Mouse (Mus musculus) gastrocnemius, adult 18-20 months (tissue): ENCODE results near the gene Gm47791. TPM values are rescaled to one million over a fixed set of nuclear protein-coding genes. Genes with fewer than 3 reads are reported as not detected.
A peak's percentile ranks its signal among the peaks of the same experiment; 100 is the strongest.

Experiments
- DNase-seq: peaks from one replicate; pipeline ENCODE4 v3.0.0; 2021; ENCODE audit warnings: low spot score
- total RNA-seq, 2 experiments: library from RNA; stranded (reverse); gene quantifications; 2 replicates each; pipeline ENCODE4 v1.2.3; 2021

The Gm47791 gene
- total RNA-seq, 2 experiments from 2014 or later: not detected

DNA sequence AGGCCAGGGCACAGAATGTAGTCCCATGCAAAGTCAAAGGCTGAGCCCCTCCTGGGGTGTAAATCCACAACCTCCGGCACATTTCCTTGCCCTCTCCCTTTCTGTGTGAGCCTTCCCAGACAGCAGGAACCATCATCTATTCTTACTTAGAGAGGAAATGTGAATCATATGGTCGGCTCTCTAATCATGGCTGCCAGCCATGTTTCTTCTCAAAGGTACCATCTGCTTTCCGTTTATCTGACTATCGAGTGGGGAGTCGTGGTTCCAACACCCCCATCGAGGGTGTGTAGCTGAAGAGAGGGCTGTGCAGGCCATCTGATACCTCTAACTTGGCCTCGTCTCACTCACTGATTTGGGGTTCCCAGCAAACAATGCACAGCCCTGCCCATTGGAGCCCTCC, 17.0 kb upstream of the Gm47791 start:
- no peak for DNase-seq

DNA sequence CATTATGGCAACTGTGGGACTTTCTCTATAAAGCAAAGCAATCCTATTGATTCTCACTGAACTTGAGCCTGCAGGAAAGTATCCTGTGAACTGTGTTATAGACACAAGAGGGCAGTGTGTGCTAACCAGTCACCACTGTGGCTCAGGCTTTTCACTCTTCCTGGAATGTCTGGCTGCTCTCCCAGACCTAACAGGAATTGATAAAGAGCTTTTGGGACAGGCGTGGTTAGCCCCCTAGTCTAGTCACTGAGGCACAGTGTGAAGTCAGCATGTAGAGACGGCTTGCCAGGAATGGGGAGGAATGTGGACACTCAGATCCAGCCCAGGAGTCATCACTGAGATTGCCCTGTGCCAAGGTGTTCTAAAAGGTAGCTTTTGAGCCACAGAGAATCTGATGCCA, 16.4 kb upstream of the Gm47791 start:
- peak; percentile 67 for DNase-seq

DNA sequence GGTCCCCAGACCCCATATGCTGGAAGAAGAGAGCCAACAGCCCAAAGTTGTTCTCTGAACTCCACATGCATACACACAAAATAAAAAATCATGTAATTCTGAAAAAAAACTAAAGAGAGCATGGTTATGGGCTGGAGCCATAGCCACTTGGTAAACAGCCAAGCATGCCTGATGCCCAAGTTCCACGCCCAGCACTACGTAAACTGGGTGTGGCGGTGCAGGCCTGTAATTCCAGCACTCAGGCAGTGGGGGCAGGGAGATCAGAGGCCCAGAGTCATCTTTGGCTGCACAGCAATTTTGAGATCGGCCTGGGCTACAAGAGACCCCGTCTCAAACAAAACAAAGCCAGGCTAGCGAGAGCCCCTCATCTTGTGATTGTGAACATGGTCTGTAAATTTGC, 14.5 kb upstream of the Gm47791 start:
- peak; percentile 26 for DNase-seq

DNA sequence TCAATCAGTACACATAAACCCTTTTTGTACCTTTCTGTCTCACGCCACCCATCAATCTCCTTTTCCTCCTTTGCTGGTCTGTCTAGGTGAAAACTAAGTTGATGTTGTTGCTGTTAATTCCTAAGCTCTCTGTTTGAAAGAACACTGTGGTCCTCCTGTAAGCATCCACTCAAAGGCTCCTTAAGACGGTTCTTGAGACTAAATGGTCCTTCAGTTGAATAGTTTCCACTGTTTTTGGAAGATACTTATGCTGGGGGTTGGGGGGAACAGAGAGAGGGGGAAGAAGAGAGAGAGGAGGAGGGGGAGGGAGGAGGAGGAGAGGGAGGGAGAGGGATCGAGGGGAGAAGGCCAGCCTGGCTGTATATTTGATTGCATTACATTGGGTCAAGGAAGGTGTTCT, 12.5 kb upstream of the Gm47791 start:
- DNase-seq: no peak

DNA sequence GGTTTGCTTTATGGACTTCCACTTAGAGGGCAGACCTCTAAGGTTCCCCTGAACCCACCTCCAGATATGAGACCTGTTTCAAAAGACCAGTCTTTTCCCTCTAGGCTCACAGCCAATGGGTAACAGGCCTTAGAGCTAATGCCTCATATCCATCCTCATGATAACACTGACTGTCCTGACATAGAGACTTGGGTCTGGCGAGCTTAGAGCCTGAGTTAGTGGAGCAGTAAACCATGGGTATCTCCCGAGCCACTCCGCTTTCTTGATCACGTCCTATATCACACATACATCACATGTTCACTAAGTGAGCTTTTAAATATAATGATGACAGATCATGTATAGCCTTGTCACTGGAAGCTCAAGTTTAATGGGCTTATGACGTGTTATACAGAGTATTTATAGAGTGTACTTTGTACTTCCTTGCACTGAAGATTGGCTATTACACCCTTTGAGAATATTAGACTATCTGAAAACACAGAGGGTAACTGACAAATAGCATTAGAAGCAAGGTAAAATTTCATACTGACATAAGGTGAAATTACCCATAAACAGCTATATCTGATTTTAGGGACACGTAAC, 8.4 kb upstream of the Gm47791 start:
- DNase-seq: no peak

DNA sequence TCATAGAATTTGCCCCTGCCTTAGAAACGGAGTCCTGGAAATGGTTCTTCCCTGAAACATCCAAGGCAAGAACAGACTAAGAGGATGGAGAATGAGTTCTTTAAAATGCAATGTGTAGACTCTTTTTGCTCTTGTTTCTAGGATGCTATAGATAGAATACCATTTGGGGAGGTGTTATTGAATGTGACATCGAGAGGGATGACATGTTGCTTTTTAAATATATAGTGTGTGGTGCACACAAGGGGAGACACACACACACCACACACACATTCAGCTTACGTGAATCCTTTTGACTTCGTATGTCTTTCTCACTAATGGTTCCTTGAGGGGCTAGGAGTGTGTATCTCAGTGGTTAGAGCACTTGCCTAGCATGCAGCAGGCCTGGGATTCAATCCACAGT, 4.2 kb upstream of the Gm47791 start:
- no peak for DNase-seq

DNA sequence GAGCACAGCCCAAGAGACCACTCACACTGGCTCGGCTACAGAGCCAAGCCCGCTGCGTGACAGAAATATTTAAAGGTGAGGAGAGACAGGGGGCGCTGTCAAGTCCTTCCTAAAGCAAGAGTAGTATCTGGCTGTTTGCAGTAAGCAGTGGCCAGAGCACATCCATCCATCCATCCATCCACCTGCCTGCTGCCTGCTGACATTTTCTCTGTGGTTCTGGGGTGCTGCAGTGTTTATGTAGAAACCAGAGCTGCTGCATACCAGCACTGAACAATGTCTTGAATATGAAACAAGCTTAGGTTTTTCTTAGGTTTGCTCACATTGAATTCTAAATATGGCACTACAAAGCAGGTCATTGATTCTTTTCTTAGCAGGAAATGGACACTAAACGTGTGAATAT, 2.2 kb upstream of the Gm47791 start:
- no peak for DNase-seq

DNA sequence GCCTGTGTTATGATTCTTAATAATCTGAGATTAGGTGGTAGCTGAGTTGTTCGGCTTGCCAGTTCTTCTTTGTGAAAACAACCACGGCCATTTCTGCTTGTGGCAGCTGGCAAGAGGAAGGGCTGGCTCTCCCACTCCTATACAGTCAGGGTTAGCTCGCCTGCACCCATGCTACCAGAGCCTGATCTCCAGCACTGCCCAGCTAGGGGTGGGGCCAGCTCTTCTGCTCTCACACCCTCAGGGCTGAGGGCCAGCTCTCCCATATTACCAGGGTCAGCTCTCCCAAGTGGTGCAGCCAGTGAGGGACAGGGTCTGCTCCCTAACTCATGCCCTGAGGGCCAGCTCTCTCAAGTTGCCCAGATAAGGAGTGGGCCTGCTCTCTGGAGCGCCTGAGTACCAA, 1.4 kb upstream of the Gm47791 start:
- DNase-seq: no peak

DNA sequence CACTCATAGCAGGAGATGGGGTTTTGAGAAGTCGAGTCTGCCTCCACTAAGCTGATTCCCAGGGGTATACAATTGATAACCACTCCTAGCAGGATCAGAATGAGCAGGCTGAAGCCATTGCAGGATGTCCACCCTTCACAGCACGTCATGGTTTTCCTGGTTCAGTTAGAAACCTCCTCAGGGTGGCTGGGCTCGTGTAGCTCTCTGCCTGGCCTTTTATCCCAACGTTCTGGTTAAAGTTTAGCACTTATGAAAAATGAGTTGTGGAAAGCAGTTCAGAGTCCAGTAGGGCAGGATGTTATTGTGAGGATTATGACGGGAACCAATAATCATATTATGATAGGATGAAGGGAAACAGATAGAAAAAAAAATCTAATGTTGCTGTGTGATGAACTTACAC, 2.8 kb downstream of the Gm47791 start, which contains the start of gene Tm4sf20:
Gene Tm4sf20 (minus strand): TSS at position 193 of the 400 bp plus-strand sequence.
- DNase-seq: no peak

DNA sequence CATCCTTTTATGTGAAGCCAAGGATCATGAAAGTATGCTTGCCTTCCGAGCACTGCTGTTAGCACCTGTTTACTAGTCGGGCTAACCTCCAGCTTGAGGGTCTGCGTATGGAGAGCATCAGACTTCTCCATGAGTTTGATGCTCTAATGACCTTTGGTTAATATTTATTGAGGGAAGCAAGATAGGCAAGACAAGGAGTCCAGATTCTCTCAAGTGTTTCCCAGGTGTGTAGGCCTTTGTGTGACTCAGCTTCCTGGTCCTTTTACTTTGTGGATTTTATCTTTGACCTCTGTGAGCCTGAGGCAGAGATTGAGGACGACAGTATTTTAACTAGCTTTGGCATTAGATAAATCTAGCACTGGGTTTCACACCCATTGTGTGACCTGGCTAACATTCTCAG, 4.4 kb downstream of the Gm47791 start:
- no peak for DNase-seq

DNA sequence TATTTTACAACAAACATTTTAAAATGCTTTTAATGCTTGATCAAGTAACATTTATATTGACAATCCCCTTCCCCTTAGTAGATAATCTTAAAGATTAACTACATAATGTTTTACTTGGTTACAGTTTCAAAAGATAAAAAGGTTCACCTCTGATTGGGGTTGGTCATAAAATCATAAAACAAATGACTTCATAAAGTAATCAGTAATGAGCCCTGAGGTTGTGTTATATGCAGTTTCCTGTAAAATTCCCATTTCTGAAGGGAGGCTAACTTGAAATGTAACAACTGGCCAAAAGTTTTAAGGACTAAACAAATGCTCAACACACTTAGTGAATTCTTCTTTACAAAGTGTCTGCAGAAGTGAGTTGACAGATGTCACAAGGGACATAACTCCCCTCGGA, 4.8 kb downstream of the Gm47791 start:
- DNase-seq: no peak

DNA sequence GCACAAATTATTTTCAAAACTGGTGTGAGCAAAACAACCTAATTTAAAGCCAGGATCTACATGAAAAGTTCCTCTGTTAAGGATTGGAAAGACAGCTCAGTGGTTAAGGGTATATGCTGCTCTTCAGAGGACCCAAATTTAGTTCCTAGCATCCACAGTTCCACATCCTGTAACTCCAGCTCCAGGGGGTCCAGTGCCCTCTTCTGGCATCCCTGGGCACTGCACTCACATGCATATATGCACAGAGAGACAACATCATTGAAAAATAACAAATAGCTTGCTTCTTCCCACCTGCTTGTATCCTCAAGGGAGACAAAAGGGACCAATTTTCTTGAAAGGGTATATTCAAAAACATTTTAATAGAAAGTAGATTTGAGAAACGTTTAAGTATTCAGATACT, 8.8 kb downstream of the Gm47791 start:
- no peak for DNase-seq

DNA sequence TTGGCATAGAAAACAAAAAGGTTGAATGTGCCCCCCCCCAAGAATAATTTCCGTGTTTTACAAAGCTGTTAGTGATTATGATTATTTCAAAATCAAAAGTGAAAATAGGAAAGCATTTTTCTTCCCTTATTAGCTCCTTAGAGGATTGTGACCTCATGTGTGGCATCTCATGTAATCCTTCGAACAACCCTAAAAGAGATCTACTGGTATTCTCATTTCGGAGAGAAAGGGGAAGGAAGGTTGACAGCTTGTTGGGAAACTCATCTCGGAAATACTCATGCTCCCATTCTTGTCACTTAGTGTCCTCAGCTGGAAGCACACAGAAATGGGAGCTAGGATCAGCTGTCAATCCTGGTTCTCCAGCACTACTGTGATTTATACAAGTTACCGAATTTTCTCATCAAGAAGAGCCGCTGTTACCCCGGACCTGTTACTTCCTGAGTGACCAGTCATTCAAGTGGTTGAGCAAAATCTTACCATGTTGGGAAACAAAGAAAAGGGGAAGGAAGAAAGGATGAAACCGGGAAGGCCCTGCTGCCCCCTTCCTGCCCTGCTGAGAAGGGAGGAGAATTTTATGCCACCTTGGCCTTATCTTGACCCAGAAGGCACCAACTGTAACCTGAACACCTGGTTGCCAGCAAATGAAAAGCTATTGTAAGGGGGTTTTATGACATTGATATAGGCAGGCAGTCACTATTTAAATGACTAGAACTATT, 9.4 kb downstream of the Gm47791 start:
- no peak for DNase-seq

DNA sequence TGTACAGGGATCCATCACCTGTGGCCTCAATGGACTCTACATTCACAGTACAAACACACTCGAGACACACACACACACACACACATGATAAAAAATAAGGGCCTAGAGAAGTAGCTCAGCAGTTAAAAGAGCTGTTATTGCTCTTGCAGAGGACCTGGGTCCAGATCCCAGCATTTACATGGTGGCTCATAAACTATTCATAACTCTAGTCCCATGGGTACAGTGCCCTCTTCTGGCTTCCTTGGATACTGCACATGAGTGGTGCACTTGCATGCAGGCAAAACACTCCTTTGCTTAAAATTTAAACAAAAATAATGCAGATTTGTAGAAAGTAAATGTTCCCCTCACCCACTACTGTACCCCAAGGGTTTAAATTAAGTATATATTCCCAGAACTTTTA, 11.5 kb downstream of the Gm47791 start:
- no peak for DNase-seq

DNA sequence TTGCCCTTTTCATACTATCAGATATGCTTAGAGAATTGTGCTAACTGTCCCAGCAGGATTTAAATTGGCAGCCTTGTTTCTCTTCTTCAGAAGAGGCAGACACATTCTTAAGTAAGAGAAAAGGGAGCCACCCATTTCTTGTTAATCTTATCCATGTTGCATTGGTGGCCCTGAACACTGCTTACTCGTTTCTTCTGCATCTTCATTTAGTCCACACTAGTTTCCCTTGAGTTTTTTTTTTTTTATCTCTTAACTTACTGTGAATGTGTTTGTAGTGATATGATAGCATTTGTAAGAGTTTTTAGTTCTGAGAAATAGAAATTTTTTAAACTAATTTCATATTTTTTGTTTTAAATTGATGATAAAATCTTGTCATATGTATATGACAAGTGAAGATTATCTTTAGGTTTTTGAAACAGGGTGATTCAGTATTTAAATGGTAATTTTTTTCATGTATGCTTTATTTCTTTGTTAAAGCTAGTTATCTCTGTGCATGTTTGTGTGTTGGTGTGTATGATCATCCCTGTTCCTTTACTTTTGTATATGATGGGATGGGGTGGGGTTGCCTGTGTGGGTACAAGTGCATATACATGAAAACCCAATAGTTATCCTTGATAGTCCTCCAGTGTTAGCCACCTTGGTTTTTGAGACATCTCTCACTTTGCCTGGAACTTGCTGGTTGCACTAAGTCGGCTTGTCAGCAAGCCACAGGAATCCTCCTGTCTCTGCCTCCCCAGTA, 23.2 kb downstream of the Gm47791 start:
- no peak for DNase-seq

DNA sequence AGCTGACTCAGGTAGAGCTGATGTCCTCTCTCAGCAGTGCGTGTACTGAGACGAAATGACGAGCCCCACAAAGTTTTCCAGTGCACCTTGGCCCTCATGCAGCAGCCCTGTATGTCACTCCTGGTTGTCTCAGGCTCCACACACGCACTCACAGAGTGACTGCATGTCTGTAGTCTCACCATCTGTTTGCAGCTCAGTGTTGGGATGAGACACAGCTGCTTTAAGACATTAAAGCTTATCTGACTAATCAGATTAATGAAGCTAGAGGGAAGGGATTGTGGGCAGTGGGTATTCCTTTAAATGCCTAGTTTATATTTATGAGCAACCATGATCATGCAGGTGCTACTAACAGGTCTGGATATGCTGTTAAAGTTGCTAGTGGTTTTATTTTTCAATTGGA, 24.6 kb downstream of the Gm47791 start:
- DNase-seq: no peak

DNA sequence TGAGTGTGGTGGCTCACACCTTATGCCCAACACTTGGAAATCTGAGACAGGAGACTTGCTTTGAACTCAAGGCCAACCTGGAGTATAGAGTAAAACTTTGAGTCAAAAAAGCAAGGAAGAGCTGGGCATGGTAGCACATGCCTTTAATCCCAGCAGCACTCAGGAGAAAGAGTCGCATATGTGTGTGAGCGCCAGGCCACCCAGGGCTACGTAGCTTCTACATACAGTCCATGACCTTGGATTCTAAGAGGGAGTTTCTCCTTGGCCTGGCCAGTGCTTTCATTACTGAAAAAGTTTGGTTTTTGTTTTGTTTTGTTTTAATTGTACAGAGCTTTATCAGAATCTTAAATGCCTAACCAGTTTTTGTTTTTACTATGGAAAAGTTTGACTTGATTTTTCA, 27.1 kb downstream of the Gm47791 start:
- DNase-seq: no peak

DNA sequence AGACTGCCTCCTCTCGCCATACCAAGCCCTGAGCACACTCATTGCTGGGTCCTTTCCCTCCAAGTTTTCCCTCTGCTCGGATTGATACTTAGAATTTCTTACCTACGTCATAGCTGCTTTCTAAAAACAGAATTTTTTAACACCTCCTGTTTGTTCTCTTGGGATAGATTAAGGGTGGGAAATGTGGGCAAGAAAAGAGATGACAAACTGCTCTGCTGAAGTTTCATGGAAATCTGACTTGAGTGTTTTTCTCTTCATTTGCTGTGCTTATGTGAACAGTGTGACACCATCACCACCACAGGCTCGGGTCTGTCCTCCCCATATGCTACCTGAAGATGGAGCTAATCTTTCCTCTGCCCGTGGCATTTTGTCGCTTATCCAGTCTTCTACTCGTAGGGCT, 29.5 kb downstream of the Gm47791 start:
- no peak for DNase-seq

DNA sequence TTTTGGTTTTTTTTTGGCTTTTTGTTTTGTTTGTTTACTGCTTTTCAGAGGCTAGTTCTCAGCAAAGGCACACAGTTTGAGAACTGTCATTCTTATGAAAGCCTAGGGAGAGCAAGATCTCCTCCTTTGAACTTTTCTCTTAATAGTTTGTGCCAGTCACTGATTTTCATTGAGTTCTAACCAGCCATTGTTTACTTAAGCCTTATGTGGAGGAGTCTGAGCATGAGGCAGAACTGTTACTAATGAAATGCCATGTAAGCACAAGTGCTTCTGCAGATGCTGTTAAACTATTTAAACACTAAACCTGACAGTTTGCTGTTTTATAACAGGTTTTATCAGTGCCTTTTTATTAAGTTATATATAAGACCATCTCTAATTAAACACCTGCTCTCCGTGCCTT, 33.0 kb downstream of the Gm47791 start:
- DNase-seq: no peak

DNA sequence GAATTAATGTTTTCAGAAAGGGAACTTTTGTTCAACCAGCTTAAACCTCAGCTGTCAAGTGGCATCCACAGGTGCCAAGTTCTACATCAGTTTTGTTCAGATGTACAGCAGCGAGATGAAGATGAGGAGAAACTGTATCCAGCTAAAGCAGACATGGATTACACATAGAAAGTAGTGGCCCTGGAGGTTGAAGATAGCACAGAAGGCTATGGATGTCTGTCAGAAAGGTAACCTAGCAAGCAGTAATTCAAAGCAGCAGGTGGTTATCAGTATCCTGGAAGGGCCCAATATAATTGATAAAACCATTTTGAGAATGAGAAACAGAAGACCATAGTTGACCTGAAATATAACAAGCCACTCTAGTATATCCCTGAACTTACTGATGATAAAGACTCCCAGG, 37.7 kb downstream of the Gm47791 start:
- DNase-seq: no peak

DNA sequence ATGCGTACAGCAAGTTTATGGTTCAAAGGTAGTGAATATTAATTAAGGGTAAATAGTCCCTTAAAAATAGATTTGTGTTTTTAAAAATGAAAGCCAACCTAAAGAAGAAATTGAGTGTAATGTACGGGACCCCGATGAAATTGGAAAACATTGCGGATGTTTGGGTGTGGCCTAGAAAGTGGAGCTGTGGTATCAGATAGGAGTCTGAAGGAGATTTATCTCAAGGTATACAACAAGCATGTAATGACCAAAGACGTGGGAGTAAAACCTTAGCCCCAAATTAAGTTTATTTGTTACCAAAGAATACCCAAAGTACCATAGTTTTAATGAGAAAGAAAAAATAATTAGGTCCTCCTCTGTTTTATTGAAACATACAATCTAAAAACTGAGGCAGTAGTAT, 44.6 kb downstream of the Gm47791 start:
- no peak for DNase-seq

DNA sequence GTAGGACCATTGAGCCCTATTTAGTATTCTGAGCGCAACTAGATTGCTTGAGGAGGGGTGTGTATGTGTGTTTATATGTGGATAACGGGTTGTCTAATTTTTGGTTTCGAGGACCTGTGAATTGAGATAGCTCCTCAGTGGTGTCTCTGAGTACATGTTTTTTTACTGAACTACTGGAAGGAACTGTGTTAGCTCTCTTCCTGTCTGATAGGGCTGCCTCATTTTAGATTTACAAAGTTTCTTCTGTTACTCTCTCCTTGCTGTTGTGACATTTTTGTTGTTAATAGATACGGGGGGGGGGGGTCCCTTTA, 45.2 kb downstream of the Gm47791 start:
- no peak for DNase-seq
